Mouse (Mus musculus): ENCODE results near the gene Gnaq.

Gene Gnaq

DNA sequence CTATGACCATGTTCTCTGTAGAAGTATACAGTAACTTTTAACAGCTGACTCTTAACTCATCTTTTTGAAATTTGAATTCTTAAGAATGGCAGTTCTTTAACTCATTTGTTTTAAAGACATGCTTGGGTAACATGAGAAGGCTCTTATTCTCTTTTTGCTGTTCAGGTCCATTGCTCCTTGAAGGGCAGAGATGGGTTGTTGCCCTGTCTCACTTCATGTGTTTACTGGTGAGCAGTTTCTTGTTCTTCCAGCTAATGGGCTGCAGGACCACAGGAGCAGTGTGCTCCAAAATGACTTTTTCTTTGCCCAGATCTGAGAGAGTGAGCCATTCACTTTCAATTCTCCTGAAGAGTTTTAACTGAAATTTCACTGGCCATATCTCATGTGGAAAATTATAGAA is 176.4 kb downstream of the Gnaq start:
- no peak for DNase-seq (ENCODE audit: extremely low read depth, insufficient read length, low spot score)

DNA sequence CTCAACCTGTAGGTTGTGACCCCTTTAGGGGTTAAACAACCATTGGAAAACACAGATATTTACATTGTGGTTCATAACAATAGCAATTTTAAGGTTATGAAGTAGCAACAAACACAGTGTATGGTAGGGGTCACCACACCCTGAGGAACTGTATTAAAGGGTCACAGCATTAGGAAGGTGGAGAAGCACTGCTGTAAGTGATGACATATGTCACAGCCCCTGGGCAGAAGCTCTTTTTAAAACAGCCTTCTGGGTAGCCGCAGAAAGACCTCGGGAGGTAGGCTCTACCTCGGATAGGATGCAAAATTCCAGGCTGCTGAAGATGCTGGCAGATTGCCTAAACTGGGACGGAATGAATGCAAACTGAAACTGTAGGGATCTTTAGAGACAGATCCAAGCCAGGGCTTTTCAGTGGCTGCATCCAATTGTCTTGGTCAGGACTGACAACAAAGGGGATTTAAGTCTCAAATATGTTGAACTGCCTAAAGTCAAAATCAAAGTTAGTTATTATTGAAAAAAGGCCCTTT is 181.7 kb downstream of the Gnaq start:
- no peak for DNase-seq (ENCODE audit: extremely low read depth, insufficient read length, low spot score)

- DNase-seq (ENCODE audit: extremely low read depth, insufficient read length, low spot score): no peak
These were observed 182.9 kb downstream of the Gnaq start for GRCm38 (mm10) chr19:16315525-16315924.

DNA sequence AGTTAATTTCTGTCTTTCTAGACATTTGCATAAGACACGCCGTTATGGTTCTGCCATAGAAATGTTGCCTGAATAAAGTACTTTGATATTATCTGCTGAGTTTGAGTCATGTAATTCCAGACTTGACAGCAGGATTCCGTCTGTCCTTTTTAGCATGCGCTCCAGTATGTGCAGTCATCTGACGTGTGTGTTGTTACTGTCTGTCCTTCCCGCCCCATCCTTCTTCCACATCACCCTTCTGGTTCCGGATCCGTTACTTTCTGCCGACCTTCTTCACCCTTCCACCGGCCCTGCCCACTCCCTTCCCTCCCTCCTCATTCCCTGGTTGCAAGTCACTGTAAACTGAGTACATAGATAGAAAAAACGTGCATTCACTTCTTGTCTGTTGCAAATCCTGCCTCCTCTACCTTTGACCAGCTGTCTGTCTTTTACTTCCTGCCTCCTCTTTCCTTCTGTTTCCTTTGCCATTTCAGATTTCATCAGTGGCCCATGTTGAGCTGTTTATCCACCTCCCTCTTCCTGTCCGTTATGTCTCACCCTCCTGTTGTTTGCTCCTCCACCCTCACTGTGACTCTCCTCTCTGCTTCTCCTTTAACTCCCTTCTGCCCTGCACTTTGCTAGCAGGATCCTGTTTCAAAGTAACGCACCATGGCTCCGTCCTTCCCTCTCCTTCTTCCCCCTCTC is 185.6 kb downstream of the Gnaq start:
- DNase-seq (ENCODE audit: extremely low read depth, insufficient read length, low spot score): no peak

- DNase-seq (ENCODE audit: extremely low read depth, insufficient read length, low spot score): no peak
These were observed 187.4 kb downstream of the Gnaq start for GRCm38 (mm10) chr19:16319986-16320385.

DNA sequence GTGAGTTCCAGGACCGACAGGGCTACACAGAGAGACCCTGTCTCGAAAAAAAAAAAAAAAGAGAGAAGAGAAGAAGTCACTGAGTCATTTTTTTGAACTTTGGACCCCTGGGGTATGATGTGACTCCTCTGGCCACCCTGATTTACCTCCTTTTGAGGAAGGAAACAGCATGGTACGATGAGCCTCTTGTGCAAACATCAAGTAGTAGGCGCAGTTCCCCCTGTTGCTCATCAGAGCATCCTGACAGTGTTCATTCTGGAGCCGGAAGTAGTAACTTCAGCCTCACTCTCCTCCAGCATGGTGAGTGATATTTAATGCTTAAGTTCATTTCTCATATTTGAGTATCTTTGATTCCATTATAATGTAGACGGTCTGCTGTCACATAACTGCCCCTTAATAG is 190.4 kb downstream of the Gnaq start:
- DNase-seq (ENCODE audit: extremely low read depth, insufficient read length, low spot score): no peak

DNA sequence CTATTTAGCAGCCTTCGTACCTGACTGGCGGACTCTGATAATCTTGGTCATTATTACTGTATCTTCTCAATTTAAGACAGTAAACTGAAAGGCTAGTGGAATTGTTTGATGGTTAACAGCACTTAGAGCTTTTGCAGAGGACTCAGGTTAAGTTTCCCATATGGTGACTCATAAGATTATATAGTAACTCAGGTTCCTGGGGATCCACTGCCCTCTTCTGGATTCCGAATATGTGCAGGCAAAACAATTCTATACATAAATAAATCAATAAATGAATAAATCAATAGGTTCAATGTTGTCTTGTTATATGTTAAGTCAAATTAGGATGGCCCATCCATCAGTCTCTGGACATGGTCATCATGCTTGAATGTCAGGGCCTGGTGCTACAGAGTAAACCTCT is 191.6 kb downstream of the Gnaq start:
- no peak for DNase-seq (ENCODE audit: extremely low read depth, insufficient read length, low spot score)

GRCm38 (mm10) chr19:16325911-16326310 is 193.3 kb downstream of the Gnaq start:
- DNase-seq (ENCODE audit: extremely low read depth, insufficient read length, low spot score): peak; percentile 28

GRCm38 (mm10) chr19:16327401-16328073 is 194.9 kb downstream of the Gnaq start:
- DNase-seq (ENCODE audit: extremely low read depth, insufficient read length, low spot score): no peak

DNA sequence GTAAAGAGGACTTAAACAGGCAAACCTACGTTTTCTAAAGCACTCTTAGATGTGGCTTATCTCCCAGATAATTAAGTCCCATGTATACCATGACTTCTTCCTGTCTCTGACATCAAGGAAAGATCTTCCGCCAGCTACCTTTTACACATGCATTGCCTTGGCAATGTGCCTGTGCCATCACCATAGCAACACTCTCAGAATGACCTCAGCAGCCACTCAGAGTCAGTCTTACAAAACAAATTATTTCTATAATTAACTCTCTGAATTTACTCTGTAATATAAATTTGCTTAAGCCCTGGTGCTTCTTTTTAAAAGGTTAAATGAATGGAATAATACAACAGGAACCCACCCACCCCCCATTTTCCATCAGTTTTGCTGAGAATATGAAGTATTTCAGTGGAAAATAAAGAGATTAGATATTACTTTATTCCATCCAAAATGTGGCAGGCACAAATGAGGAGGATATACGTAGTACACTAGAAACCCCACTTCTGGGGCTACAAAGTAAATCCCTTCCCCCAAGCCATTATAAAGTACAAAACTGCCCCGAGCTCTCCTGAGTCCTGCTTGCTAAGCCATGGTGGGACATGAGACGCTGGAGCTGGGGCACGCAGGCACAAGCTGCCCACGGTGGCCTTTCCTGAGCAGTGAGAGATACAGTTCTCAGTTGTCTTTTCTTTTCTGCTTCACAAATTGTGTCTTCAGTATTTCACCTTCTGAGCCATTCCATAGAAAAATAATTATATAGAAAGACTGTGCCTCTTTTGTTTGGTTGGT is 195.6 kb downstream of the Gnaq start:
- DNase-seq (ENCODE audit: extremely low read depth, insufficient read length, low spot score): no peak

GRCm38 (mm10) chr19:16329056-16329455 is 196.4 kb downstream of the Gnaq start:
- no peak for DNase-seq (ENCODE audit: extremely low read depth, insufficient read length, low spot score)

- DNase-seq (ENCODE audit: extremely low read depth, insufficient read length, low spot score): no peak
These were observed 197.0 kb downstream of the Gnaq start for GRCm38 (mm10) chr19:16329648-16330047.

- DNase-seq (ENCODE audit: extremely low read depth, insufficient read length, low spot score): no peak
These were observed 197.5 kb downstream of the Gnaq start for GRCm38 (mm10) chr19:16330161-16330560.

- DNase-seq (ENCODE audit: extremely low read depth, insufficient read length, low spot score): no peak
These were observed 198.4 kb downstream of the Gnaq start for GRCm38 (mm10) chr19:16331047-16331446.

DNA sequence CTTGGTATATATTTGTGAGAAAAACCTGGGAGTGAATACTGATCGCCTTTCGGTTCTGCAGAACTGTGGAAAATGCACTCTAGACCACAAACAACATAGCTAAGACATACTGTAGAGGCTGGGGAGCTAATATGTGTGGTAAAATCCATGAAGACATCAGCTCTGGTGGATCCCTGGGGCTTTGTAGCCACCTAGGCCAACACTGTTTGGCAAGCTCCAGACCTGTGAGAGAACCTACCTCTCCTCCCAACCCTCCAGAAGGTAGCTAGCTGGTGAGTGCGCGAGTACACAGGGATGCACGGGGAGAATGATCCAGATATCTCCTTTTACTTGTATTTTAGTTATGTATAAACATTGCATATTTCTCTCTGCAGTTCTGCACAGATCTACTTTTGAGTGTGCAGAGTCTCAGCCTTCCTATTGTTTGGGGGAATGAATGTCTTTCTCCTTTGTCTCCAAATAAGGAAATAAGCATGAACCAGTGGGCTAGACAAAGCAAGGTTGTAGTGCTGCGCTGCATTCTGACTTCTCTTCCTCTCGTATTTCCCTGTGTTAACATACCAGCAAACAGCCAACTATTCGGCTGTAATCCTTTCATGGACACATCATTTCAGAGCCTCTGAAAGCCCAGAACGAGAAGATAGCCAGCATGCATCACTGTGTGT is 205.4 kb downstream of the Gnaq start:
- no peak for DNase-seq (ENCODE audit: extremely low read depth, insufficient read length, low spot score)

GRCm38 (mm10) chr19:16339954-16340586 is 207.4 kb downstream of the Gnaq start:
- no peak for DNase-seq (ENCODE audit: extremely low read depth, insufficient read length, low spot score)

DNA sequence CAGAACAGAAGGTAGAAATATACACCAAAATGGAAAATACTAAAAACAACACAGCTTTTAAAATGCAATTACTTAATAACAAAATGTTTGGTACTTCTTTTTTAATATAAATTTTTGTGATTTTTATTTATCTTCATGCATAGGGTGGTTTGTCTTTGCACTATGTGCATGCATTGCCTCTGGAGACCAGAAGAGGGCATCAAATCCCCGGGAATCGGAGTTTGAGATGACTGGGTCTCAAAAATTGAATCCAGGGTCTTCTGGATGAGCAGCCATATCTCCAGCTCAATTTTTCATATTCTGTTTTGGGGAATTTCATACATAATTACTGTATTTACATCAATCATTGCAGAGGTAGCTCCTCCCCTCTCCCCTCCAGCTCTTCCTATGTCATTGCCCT is 210.1 kb downstream of the Gnaq start:
- DNase-seq (ENCODE audit: extremely low read depth, insufficient read length, low spot score): no peak

- no peak for DNase-seq (ENCODE audit: extremely low read depth, insufficient read length, low spot score)
These were observed 212.9 kb downstream of the Gnaq start for GRCm38 (mm10) chr19:16345516-16345915.

DNA sequence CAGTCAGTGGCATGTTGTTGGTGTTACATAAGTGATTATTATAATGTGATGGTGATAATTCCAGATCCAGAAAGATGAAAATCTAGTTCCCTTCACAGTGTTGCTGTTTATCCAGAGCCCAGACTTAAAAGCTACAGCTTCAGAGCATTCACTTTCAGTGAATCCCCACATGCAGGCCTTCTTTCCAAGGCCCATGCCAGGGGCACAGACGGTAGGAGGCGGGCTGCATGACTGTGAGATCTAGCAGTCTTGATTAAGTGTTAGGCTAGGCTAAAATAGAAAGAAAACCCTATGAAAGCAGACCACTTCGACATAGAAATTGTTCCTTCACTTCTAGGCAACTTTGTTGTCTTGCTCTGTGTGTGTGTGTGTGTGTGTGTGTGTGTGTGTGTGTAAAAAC is 214.4 kb downstream of the Gnaq start:
- DNase-seq (ENCODE audit: extremely low read depth, insufficient read length, low spot score): no peak

DNA sequence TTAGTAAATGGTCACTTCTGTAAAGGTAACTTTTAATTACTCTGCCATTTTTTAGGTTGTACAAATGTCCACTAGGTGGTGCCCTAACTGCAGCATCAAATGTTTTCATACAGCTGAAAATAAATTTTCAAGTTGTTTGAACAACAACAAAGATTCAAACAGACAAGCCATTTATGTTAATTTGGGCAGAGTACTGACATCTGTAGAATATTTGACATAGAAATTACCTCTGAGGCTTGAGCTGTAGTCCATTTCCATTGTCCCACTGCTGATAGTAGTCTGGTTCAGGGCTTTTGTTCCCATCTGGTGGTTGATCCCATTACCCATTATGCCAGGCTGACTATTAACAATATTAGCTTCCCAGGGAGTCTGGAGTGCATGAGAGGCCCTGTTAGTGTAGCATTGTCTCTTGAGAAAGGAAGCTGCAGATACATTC is 221.1 kb downstream of the Gnaq start:
- DNase-seq (ENCODE audit: extremely low read depth, insufficient read length, low spot score): no peak
